Mouse (Mus musculus) gonadal fat pad, adult 2 months (tissue): ENCODE results near the gene Cyb5b. TPM values are rescaled to one million over a fixed set of nuclear protein-coding genes. Genes with fewer than 3 reads are reported as not detected.
"Not testable (repeated sequence)": the region's sequence is repeated elsewhere in the genome, so short reads cannot be mapped to it uniquely, and the experiment has no call there.

Experiments used
- DNase-seq: peaks from one replicate; pipeline ENCODE4 v3.0.0-alpha.2; 2012; ENCODE audit warnings: low read depth
- polyA plus RNA-seq: library from polyadenylated mRNA; depleted of rRNA; stranded (reverse); fragments of >200 nt; gene quantifications from 2 replicates; pipeline ENCODE4 v1.2.3, GENCODE M21; 2012

Cyb5b gene
- polyA plus RNA-seq, 1 experiment = 287 TPM

DNA sequence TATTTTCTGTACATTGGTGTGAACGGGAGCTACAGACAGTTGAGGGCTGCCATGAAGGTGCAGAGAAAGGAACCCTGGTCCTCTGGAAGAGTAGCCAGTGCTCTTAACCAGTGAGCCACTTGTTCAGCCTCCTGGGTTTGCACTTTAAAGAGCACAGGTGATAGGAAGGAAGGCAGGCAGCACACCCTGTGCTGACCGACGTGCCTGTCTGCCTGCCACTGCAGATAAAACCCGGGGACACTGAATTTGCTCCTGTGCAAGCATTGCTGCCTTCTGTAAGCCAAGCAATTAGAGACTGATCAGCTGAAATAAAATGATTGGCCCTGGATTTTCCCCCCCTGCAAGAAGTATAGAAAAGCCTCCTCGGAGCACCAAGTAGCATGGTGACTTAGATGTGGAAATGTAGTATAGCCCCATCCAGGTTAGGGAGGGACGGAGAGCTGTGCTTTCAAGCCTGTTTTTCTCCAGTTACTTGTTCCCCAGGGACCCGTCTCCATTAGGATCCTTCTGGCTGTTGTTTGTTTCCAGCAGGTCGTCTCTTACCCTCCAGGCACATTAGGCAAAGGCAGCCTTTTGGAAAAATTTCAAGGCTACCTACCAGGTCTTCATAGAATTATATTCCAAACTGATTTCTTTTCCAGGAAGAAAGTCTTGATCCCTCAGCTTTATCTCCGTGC, 22.7 kb downstream of the Cyb5b start:
- DNase-seq = no peak

- DNase-seq = no peak
Measured at GRCm38 (mm10) chr8:107181122-107181521, 30.7 kb downstream of the Cyb5b start.

DNA sequence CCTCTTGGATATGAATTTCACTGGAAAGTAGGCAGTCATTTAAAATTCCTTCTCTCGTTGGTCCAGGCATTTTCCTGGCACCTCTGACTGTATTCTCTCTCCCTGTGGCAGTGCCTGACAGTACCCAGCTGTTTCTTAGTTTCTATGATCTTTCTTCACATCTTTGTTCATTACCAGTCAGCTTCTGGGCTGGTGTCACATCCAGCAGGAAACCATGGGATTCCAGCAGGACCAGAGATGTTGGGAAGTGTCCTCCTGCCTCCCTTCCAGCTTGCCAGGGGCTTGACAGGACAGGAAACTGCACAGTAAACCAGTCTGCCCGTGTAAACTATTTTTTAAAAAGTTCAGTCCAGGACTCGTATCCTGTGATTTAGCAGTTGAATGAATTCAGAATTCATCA, 34.6 kb downstream of the Cyb5b start:
- no peak for DNase-seq

- DNase-seq = no peak
Measured at GRCm38 (mm10) chr8:107186659-107187390, 36.4 kb downstream of the Cyb5b start.

- DNase-seq = no peak
Measured at GRCm38 (mm10) chr8:107187631-107188030, 37.2 kb downstream of the Cyb5b start.

DNA sequence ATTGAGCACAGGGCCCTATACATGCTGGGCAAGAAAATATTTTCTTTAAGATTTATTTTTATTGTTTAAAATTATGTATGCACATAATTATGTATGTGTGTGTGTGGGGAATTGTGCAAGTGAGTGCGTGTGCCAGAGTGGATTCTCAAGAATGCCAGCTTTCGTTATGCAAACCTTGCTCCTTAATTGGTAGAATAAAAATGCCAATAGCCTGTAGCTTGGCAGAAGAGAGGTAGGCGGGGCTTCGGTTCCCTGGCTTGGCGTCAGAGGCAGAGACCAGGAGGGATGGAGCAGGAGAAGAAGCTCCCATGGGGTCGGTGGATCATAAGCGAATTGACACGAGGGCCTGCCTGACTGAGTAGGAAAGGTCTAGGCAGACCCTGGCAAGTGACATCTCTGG, 42.2 kb downstream of the Cyb5b start:
- peak; percentile 33 for DNase-seq

- DNase-seq = no peak
Measured at GRCm38 (mm10) chr8:107193331-107193730, 42.9 kb downstream of the Cyb5b start.

DNA sequence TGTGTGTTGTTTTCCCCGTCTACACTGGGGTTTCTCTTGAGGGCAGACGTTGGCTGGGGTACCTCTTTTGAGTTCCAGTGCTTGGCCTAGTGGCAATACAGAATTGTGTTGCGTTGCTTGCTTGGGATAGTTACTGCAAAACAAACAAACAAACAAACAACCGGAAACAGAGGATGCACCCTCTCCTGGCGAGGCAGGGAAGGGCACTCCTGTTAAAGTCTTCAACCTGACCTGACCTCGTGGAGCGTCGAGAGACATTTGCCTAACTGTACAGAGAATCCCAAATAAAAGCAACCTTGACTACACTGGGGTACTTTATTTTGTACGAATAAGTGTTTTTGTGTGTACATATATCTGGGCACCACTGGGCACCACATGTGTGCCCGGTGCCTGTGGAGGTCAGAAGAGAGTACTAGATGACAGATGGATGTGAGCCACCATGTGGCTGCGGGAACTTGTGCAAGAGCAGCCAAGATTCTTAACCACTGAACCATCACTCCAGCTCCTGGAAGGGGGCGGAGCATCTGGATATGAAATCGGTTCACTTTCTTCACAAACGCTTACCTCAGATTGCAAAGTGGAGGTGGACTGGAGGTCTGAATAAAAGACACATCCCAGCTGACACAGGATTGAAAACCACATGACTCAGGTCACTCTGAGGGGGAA, 44.5 kb downstream of the Cyb5b start:
- DNase-seq = no peak

- DNase-seq = no peak
Measured at GRCm38 (mm10) chr8:107197901-107198826, 47.7 kb downstream of the Cyb5b start.

GRCm38 (mm10) chr8:107205164-107205563, 54.7 kb downstream of the Cyb5b start:
- DNase-seq = no peak

DNA sequence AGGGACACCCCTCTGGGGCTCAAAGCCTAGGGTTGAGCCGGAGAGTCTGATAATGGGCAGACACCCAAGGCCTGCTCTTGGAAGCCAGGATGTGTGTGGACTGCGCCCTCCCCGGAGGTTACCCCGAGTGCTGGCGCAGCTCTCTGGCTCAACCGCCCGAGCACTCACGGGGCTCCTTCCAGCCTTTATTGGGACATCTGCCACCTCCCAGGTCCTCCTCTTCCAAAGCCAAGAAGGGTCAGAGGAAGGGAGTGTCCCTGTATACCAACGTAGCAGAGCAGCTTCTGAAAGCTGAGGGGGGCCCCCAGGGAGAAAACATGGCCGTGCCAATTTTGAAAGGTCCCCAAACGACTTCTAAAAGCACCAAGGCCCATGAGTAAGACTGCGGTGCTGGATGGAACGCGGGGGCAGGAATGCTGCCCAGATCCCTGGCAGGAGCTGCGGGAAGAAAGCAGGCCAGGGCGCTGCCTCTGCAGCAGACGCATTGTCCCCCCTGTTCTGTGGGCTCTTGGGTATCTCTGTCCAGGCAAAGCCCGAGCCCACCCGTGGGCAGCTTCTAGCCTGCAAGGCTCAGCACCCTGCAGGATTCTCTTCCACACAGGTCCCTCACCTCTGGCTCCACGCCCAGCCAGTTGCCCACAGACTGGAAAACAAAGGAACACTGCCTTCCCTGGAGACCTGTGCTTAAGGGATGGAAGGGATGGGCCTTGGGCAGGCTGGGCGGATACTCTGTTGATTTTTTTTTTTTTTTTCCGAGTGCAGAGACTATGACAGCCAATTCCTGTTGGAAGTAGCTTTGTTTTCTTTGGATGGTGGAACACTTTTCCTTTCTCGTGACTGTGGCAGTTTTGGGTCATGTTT, 55.5 kb downstream of the Cyb5b start:
- peak; percentile 83 for DNase-seq

- DNase-seq = peak; percentile 38
Measured at GRCm38 (mm10) chr8:107206782-107207525, 56.5 kb downstream of the Cyb5b start.

- DNase-seq = no peak
Measured at GRCm38 (mm10) chr8:107209185-107209584, 58.7 kb downstream of the Cyb5b start.

- DNase-seq = no peak
Measured at GRCm38 (mm10) chr8:107212006-107212405, 61.6 kb downstream of the Cyb5b start.

- DNase-seq = not testable (repeated sequence)
Measured at GRCm38 (mm10) chr8:107217230-107217629, 66.8 kb downstream of the Cyb5b start.

DNA sequence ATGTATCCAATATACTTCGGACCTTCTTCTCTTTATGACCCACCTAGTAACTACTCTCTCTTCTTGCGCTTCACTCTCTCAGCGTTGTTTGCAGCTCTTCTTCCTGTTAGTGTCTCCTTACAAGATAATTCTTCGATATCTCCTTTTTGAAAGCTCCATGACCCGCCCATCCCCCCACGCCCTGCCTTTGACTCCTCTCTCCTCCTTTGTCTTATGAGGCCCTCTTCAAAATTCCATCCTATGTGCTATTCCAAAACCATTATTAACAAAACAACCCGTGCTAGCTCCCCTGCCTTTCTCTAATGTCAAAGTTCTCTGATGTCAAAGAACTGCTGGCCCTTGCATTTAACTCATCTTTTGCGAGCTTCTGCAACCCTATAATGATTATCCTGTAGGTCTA, 67.7 kb downstream of the Cyb5b start:
- DNase-seq = no peak

DNA sequence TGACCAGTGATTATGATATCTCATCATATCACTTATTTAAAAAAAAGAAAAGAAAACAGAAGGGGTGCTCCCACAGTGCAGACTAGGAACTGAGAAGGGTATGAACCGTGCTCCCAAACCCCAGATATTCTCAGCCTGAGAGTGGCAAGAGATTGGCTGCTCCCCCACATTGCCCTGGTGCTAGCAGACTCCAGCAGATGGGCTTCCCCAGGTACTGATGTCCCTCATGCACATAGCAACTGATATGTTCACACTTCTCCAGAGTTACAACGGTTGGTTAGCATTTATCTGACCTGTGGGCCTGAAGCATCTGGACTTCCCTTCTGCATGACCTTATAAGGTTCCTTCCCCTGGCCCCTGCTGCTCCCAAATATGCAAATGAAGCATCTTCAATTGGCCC, 68.6 kb downstream of the Cyb5b start:
- no peak for DNase-seq

DNA sequence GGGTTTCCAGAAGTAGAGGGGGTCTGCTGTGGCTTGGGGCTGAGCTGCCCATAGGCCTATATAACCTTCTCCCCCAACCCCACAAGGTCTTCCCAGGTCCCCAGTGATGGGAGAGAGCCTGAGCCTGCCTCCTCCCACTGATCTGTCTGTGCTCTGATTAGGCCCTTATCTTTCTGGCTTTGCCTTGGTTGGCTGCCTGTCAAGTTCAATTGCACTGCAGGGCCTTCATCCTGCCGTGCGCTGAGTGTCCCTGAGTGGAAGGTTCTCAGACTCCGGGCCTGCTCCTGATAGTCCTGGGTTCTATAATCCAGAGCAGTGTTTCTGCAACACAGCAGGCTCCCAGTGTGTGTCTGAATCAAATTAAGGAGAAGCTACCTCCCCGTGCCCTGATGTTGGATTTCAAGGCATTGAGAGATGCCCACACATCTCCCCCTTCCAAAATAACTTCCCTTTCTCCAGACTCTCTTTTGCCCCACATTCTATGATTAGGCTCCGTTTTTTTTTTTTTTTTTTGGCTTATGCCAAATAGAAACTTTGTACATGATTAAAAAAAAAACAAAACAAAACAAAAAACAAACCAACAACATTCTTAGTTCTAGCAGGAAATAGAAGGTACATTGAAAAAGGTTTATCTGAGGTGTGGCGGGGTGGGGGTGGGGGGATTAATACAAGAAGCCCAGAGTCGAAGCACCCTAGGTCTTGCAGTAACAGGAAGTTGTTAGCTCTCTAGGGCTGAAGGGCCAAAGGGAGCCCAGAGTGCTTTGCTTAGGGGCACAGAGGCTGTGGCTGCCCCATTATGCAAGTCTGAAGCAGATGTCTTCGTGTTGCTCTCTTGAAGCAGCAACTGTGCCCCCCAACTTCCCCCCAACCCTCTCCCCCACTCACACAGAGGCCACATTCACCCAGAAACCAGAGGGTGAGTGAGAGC, 71.7 kb downstream of the Cyb5b start:
- DNase-seq = no peak

- no peak for DNase-seq
Measured at GRCm38 (mm10) chr8:107226183-107226582, 75.7 kb downstream of the Cyb5b start.
